Mouse (Mus musculus) heart, embryonic 16.5 days (tissue): ENCODE measurements around the gene Gm20888. TPM values are rescaled to one million over a fixed set of nuclear protein-coding genes. Genes with fewer than 3 reads are reported as not detected.
"Not testable (repeated sequence)": the region's sequence is repeated elsewhere in the genome, so short reads cannot be mapped to it uniquely, and the experiment has no call there.

Source experiments
- ATAC-seq: fragments of 200-750 bp; cut with Nextera tagmentation; replicated peaks from 2 replicates; pipeline ENCODE4 v1.8.0; 2017; ENCODE audit warnings: moderate number of reproducible peaks; ENCODE audit not compliant: insufficient read depth, low FRiP score; ENCODE audit errors: extremely low read depth
- H3K27ac ChIP-seq: fragments of 300-500 bp; sonication (generic); 2 replicates; pipeline ENCODE4 v1.5.1; 2014; ENCODE audit warnings: mild to moderate bottlenecking, low read length, control low read depth, moderate library complexity
- H3K27me3 ChIP-seq: fragments of 300-500 bp; sonication (generic); 2 replicates; pipeline ENCODE4 v1.6.1; 2014; ENCODE audit warnings: low read length, mixed read lengths; ENCODE audit not compliant: control insufficient read depth, insufficient read depth
- H3K36me3 ChIP-seq: fragments of 300-500 bp; sonication (generic); 2 replicates; pipeline ENCODE4 v1.6.1; 2014; ENCODE audit not compliant: control insufficient read depth, insufficient read depth
- H3K4me1 ChIP-seq: fragments of 300-500 bp; sonication (generic); 2 replicates; pipeline ENCODE4 v1.6.1; 2014; ENCODE audit warnings: low read length, mixed read lengths; ENCODE audit not compliant: control insufficient read depth, insufficient read depth
- H3K4me2 ChIP-seq: fragments of 300-500 bp; sonication (generic); 2 replicates; pipeline ENCODE4 v1.6.1; 2014; ENCODE audit warnings: low read depth, mild to moderate bottlenecking, control low read depth, low read length
- H3K4me3 ChIP-seq: fragments of 300-500 bp; sonication (generic); 2 replicates; pipeline ENCODE4 v1.5.1; 2014; ENCODE audit warnings: mild to moderate bottlenecking, control low read depth, low read length
- H3K9ac ChIP-seq: fragments of 300-500 bp; sonication (generic); 2 replicates; pipeline ENCODE4 v1.6.1; 2014; ENCODE audit warnings: low read length, control low read depth
- H3K9me3 ChIP-seq: fragments of 300-500 bp; sonication (generic); replicated peaks from 2 replicates; pipeline ENCODE4 v1.6.1; 2016; ENCODE audit warnings: low read length; ENCODE audit not compliant: control insufficient read depth
- WGBS: fragments of 180-500 bp; shearing (Covaris S2); extraction: QIAGEN DNeasy Blood & Tissue Kit; methylation state at CpG from one replicate; pipeline ENCODE4 v1.1.7; 2014; 5-methylcytosine and 5-hydroxymethylcytosine counted together
- polyA plus RNA-seq: library from polyadenylated mRNA; unstranded; fragments of >200 nt; fragmentation: Nextera tagmentation; extraction: Ambion mirVana; gene quantifications from 2 replicates; pipeline ENCODE4 v1.2.1, GENCODE M21; 2015

Gene Gm20888
- not detected in 2 replicates for polyA plus RNA-seq

DNA sequence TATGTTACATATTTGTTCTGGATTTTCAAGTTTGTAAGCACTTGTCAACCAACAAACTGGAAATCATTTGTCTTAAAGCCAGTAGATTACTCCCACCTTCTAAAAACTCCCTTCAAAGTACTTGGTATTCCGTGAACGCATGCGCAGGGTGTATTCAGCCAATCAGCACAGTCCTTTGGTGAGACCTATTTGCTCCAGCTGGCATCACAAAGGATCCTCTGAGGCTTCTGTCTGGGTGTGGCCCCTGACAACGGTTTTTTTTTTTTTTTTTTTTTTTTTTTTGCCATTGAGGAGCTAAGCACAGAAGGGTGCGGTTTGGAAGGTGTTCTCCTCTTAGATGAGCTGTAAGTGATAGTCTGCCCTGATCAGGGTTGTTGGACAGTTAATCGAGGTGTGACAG, at the start of gene Gm20888:
Gene Gm20888, plus strand, starts transcription at position 301 of the 400 bp plus-strand sequence.
- H3K4me3 ChIP-seq, H3K27ac ChIP-seq, H3K9ac ChIP-seq, ATAC-seq, H3K4me2 ChIP-seq, H3K27me3 ChIP-seq, H3K4me1 ChIP-seq, H3K36me3 ChIP-seq, H3K9me3 ChIP-seq: not testable (repeated sequence)
- WGBS: no CpG with 5 or more reads among the region's 6 CpGs

Other genes with a start within 250 kb of the Gm20888 start
- gene Gm21118, start 168.2 kb upstream of the Gm20888 start, polyA plus RNA-seq: not detected in 2 replicates
- not detected in 2 replicates for gene Gm29423, start 138.6 kb upstream of the Gm20888 start, polyA plus RNA-seq
- gene Gm29644, start 138.5 kb upstream of the Gm20888 start, polyA plus RNA-seq: not detected in 2 replicates